Mouse (Mus musculus): Measurements from ENCODE around the gene Pdzrn3. TPM values are rescaled to one million over a fixed set of nuclear protein-coding genes. Genes with fewer than 3 reads are reported as not detected.

Pdzrn3 gene
- polyA plus RNA-seq, 1 experiment: 13.8 TPM

- Histone ChIP-seq H3K27me3 (ENCODE audit: control insufficient read depth, insufficient read depth, insufficient read length) (no peaks in the 10 kb centered on the region), H3K4me2 (ENCODE audit: low read depth) (no peak overlapping the region), H3ac (ENCODE audit: control insufficient read depth, insufficient read length) (no peak overlapping the region), H3K4me3 (no peak overlapping the region), H3K36me3 (ENCODE audit: control insufficient read depth, insufficient read depth) (no peaks in the 10 kb centered on the region), H3K79me2 (ENCODE audit: control insufficient read depth, insufficient read depth) (peaks cover 5% of the 10 kb centered on the region)
- TF ChIP-seq REST (IDR thresholded peaks at IDR 0.05; ENCODE audit: insufficient read depth, insufficient read length) (no peak), MAX (IDR thresholded peaks at IDR 0.05; ENCODE audit: low read depth) (no peak), USF1 (IDR thresholded peaks at IDR 0.05; ENCODE audit: low read depth) (no peak), MYOD1 (IDR thresholded peaks at IDR 0.05; ENCODE audit: control insufficient read depth in 1 of 3, insufficient read length in 2 of 3, low read depth in 2 of 3) (no peak), POLR2AphosphoS2 (IDR thresholded peaks at IDR 0.05; ENCODE audit: insufficient read length, low read depth) (no peak), TCF3 (IDR thresholded peaks at IDR 0.05; ENCODE audit: insufficient read length, low read depth) (no peak), SRF (IDR thresholded peaks at IDR 0.05; ENCODE audit: control insufficient read depth, insufficient read length, low read depth) (no peak), MYOG (IDR thresholded peaks at IDR 0.05; ENCODE audit: control insufficient read depth in 1 of 3, insufficient read depth in 1 of 3, insufficient read length in 2 of 3, low read depth in 2 of 3) (no peak), POLR2A (IDR thresholded peaks at IDR 0.05; ENCODE audit: insufficient read length, low read depth) (no peak), CEBPB (IDR thresholded peaks at IDR 0.05; ENCODE audit: insufficient read depth, poor library complexity, severe bottlenecking) (no peak), TCF12 (IDR thresholded peaks at IDR 0.05; ENCODE audit: insufficient read depth, poor library complexity, severe bottlenecking) (no peak)
Measured at GRCm38 (mm10) chr6:101218197-101218596, 159.5 kb downstream of the Pdzrn3 start.

DNA sequence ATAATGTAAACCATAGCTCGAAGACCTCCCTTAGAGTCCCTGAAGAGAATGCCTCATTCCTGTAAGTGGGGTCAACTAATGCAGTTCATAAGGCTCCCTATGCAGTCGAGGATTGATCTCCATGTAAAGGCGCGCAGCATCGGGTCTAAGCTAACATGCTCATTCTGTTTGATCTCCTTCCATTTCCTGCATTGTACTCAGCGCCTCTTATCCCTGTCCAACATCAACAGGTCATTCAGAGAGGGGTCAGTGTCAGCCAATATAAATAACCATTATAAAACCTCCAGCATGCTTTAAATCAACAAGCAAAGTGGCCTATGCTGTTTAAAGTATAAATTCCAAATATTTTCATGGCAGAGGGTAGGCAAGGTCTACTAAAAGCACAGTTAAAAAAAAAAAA is 159.9 kb downstream of the Pdzrn3 start:
- H3K79me2 ChIP-seq (ENCODE audit: control insufficient read depth, insufficient read depth): peaks cover 5% of the 10 kb centered on the region
- H3K4me2 ChIP-seq (ENCODE audit: low read depth): no peak overlapping the region
- TF ChIP-seq MAX (IDR thresholded peaks at IDR 0.05; ENCODE audit: low read depth): no peak
- no peak for TF ChIP-seq TCF3 (IDR thresholded peaks at IDR 0.05; ENCODE audit: insufficient read length, low read depth)
- TF ChIP-seq E2F4 (IDR thresholded peaks at IDR 0.05; ENCODE audit: insufficient read depth): no peak
- TF ChIP-seq REST (IDR thresholded peaks at IDR 0.05; ENCODE audit: insufficient read depth, insufficient read length): no peak
- TF ChIP-seq SRF (IDR thresholded peaks at IDR 0.05; ENCODE audit: control insufficient read depth, insufficient read length, low read depth): no peak
- TF ChIP-seq MYOD1 (IDR thresholded peaks at IDR 0.05; ENCODE audit: control insufficient read depth in 1 of 3, insufficient read length in 2 of 3, low read depth in 2 of 3): no peak
- no peak for TF ChIP-seq POLR2AphosphoS2 (IDR thresholded peaks at IDR 0.05; ENCODE audit: insufficient read length, low read depth)
- TF ChIP-seq MYOG (IDR thresholded peaks at IDR 0.05; ENCODE audit: control insufficient read depth in 1 of 3, insufficient read depth in 1 of 3, insufficient read length in 2 of 3, low read depth in 2 of 3): no peak
- no peak for TF ChIP-seq CEBPB (IDR thresholded peaks at IDR 0.05; ENCODE audit: insufficient read depth, poor library complexity, severe bottlenecking)
- no peak for TF ChIP-seq USF1 (IDR thresholded peaks at IDR 0.05; ENCODE audit: low read depth)
- TF ChIP-seq TCF12 (IDR thresholded peaks at IDR 0.05; ENCODE audit: insufficient read depth, poor library complexity, severe bottlenecking): no peak
- TF ChIP-seq POLR2A (IDR thresholded peaks at IDR 0.05; ENCODE audit: insufficient read length, low read depth): no peak
- H3K27me3 ChIP-seq (ENCODE audit: control insufficient read depth, insufficient read depth, insufficient read length): no peaks in the 10 kb centered on the region
- H3K4me3 ChIP-seq: no peak overlapping the region
- no peak overlapping the region for H3ac ChIP-seq (ENCODE audit: control insufficient read depth, insufficient read length)
- no peaks in the 10 kb centered on the region for H3K36me3 ChIP-seq (ENCODE audit: control insufficient read depth, insufficient read depth)

DNA sequence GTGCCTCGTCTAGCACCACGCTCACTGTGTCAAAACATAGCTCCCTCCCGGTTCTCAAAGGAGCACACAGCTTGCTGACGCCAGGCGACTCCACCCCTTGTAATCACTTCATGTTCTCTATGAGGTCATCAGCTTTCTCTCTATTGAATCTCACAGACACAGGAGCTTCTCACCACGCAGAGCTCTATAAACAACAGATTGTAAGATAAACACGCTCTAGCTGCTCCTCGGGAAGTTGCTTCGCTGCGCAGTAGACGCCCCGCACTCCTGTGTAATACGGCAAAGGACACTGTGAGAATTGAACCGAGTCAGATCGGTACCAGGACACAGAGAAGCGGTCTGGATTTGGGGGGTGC is 162.3 kb downstream of the Pdzrn3 start:
- TF ChIP-seq SRF (IDR thresholded peaks at IDR 0.05; ENCODE audit: control insufficient read depth, insufficient read length, low read depth): no peak
- TF ChIP-seq E2F4 (IDR thresholded peaks at IDR 0.05; ENCODE audit: insufficient read depth): no peak
- TF ChIP-seq POLR2AphosphoS2 (IDR thresholded peaks at IDR 0.05; ENCODE audit: insufficient read length, low read depth): no peak
- no peak for TF ChIP-seq USF1 (IDR thresholded peaks at IDR 0.05; ENCODE audit: low read depth)
- TF ChIP-seq POLR2A (IDR thresholded peaks at IDR 0.05; ENCODE audit: insufficient read length, low read depth): no peak
- no peak for TF ChIP-seq TCF12 (IDR thresholded peaks at IDR 0.05; ENCODE audit: insufficient read depth, poor library complexity, severe bottlenecking)
- no peak for TF ChIP-seq MYOD1 (IDR thresholded peaks at IDR 0.05; ENCODE audit: control insufficient read depth in 1 of 3, insufficient read length in 2 of 3, low read depth in 2 of 3)
- Histone ChIP-seq H3K27me3 (ENCODE audit: control insufficient read depth, insufficient read depth, insufficient read length) (no peaks in the 10 kb centered on the region), H3K36me3 (ENCODE audit: control insufficient read depth, insufficient read depth) (no peaks in the 10 kb centered on the region), H3K79me2 (ENCODE audit: control insufficient read depth, insufficient read depth) (peaks cover 5% of the 10 kb centered on the region), H3K4me2 (ENCODE audit: low read depth) (no peak overlapping the region), H3K4me3 (no peak overlapping the region), H3ac (ENCODE audit: control insufficient read depth, insufficient read length) (no peak overlapping the region)

DNA sequence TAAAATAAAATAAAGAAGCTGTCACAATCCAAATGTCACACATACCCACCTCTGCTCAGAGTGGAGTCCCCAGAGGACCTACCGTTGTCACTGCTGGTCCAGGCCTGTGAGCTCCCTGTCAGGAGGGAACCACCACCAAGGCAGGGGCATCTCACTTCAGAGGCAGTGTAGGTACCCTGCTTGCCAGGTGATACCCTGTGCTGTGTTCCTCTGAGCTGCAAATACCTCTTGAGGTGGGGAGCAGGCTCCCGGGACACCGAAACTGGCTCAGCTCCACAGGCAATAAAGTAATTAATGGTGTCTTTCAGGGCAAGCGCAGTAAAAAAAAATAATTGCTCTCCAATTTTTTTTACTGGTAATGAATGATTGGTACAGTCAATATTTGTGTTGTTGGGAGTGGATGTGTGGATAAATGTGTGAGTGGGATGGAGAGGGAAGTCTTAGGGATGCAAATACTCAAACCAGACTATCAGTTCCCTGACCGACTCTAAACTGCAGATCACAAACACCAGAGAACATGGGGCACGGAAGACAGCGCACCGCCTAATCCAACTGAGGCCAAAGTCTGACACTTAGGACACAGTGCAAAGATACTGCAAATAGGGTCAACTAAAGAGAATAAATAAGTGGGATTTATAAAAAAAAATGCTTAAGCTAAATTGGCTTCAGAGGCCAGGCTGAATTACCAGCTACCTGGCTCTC is 162.8 kb downstream of the Pdzrn3 start:
- H3K79me2 ChIP-seq (ENCODE audit: control insufficient read depth, insufficient read depth): peaks cover 5% of the 10 kb centered on the region
- no peaks in the 10 kb centered on the region for H3K27me3 ChIP-seq (ENCODE audit: control insufficient read depth, insufficient read depth, insufficient read length)
- no peak overlapping the region for H3K4me3 ChIP-seq
- no peak overlapping the region for H3ac ChIP-seq (ENCODE audit: control insufficient read depth, insufficient read length)
- TF ChIP-seq MYOD1 (IDR thresholded peaks at IDR 0.05; ENCODE audit: control insufficient read depth in 1 of 3, insufficient read length in 2 of 3, low read depth in 2 of 3) (no peak), POLR2AphosphoS2 (IDR thresholded peaks at IDR 0.05; ENCODE audit: insufficient read length, low read depth) (no peak)
- H3K36me3 ChIP-seq (ENCODE audit: control insufficient read depth, insufficient read depth): no peaks in the 10 kb centered on the region
- H3K4me2 ChIP-seq (ENCODE audit: low read depth): no peak overlapping the region

GRCm38 (mm10) chr6:101213066-101213465 is 164.6 kb downstream of the Pdzrn3 start:
- H3K27me3 ChIP-seq (ENCODE audit: control insufficient read depth, insufficient read depth, insufficient read length): no peaks in the 10 kb centered on the region
- TF ChIP-seq MAX (IDR thresholded peaks at IDR 0.05; ENCODE audit: low read depth) (no peak), POLR2AphosphoS2 (IDR thresholded peaks at IDR 0.05; ENCODE audit: insufficient read length, low read depth) (no peak), USF1 (IDR thresholded peaks at IDR 0.05; ENCODE audit: low read depth) (no peak), SRF (IDR thresholded peaks at IDR 0.05; ENCODE audit: control insufficient read depth, insufficient read length, low read depth) (no peak), CEBPB (IDR thresholded peaks at IDR 0.05; ENCODE audit: insufficient read depth, poor library complexity, severe bottlenecking) (no peak), REST (IDR thresholded peaks at IDR 0.05; ENCODE audit: insufficient read depth, insufficient read length) (no peak), MYOD1 (IDR thresholded peaks at IDR 0.05; ENCODE audit: control insufficient read depth in 1 of 3, insufficient read length in 2 of 3, low read depth in 2 of 3) (no peak), TCF3 (IDR thresholded peaks at IDR 0.05; ENCODE audit: insufficient read length, low read depth) (no peak)

More at GRCm38 (mm10) chr6:101213066-101213465, 164.6 kb downstream of the Pdzrn3 start:
- H3ac ChIP-seq (ENCODE audit: control insufficient read depth, insufficient read length): no peak overlapping the region
- H3K4me2 ChIP-seq (ENCODE audit: low read depth): no peak overlapping the region
- H3K79me2 ChIP-seq (ENCODE audit: control insufficient read depth, insufficient read depth): peaks cover 5% of the 10 kb centered on the region
- no peaks in the 10 kb centered on the region for H3K36me3 ChIP-seq (ENCODE audit: control insufficient read depth, insufficient read depth)
- no peak overlapping the region for H3K4me3 ChIP-seq
